Comparison of ENCODE assay signal across 16 mouse cellular contexts in genomic region chr12:28587949-28588348, GRCm38 (mm10). TPM values are rescaled to one million over a fixed set of nuclear protein-coding genes. Genes with fewer than 3 reads are reported as not detected.
DNase-seq lines count a peak whose midpoint lies in the region; ATAC-seq and TF ChIP-seq lines count a peak whose summit lies in the region.
"Had no signal": no experiment of that assay in that cellular context is flagged by ENCODE, and none has a peak within 500 bp of the region (broad histone marks: within the 10 kb centered on the region; RNA-seq: fewer than 3 reads in every experiment).

No protein-coding gene starts in this region.

- H3K4me1 ChIP-seq in cortical plate, adult 2 months (ENCODE audit: control insufficient read depth, insufficient read depth, low read length): peaks cover 1% of the 10 kb centered on the region; the same call in 1 of the 2 replicates
- H3K4me1 ChIP-seq in midbrain, postnatal 0 days (ENCODE audit: insufficient read depth, low read length): peaks cover 11% of the 10 kb centered on the region

- no peaks in the 10 kb centered on the region for H3K36me3 ChIP-seq in midbrain, postnatal 0 days (ENCODE audit: insufficient read depth, low read length)
- H3K36me3 ChIP-seq: heart, embryonic 13.5 days; limb, embryonic 13.5 days had no signal

- H3K27ac ChIP-seq in cortical plate, adult 2 months (ENCODE audit: insufficient read depth, low read length): peak overlapping the region; percentile 74
- peak overlapping the region; percentile 69 for H3K27ac ChIP-seq in midbrain, postnatal 0 days (ENCODE audit: low read depth, low read length)
- H3K27ac ChIP-seq: heart, embryonic 13.5 days; limb, embryonic 13.5 days had no signal

- no peak overlapping the region for H3K4me2 ChIP-seq in midbrain, postnatal 0 days (ENCODE audit: low read depth, low read length, poor library complexity, severe bottlenecking)
- H3K4me2 ChIP-seq: heart, embryonic 13.5 days; limb, embryonic 13.5 days had no signal

- H3K9me3 ChIP-seq in midbrain, postnatal 0 days (ENCODE audit: low read length): no peaks in the 10 kb centered on the region
- H3K9me3 ChIP-seq: heart, embryonic 13.5 days; limb, embryonic 13.5 days had no signal

- no peak overlapping the region for H3K4me3 ChIP-seq in cortical plate, adult 2 months (ENCODE audit: insufficient read depth, low read length)
- H3K4me3 ChIP-seq in midbrain, postnatal 0 days (ENCODE audit: low read depth, low read length): no peak overlapping the region
- H3K4me3 ChIP-seq: heart, embryonic 13.5 days; limb, embryonic 13.5 days had no signal

- peak; percentile 62 to 79 for DNase-seq in frontal cortex, postnatal 14 days (ENCODE audit: low spot score in 2 of 2)
- DNase-seq in layer of hippocampus, adult 9-11 months: peak; percentile 90
- peak; percentile 66 for DNase-seq in midbrain, postnatal 0 days (ENCODE audit: low spot score)
- no peak for DNase-seq in MN1 (ENCODE audit: low spot score)
- DNase-seq in ovary, adult 18-20 months (ENCODE audit: low spot score): no peak
- DNase-seq in cerebellum, adult 8-10 months: no peak
- DNase-seq: embryo, embryonic 11 days had no signal

- ATAC-seq in midbrain, postnatal 0 days (ENCODE audit: low FRiP score): no peak
- ATAC-seq in monocyte, adult 5-6 weeks (replicated peaks; ENCODE audit: insufficient number of reproducible peaks, low FRiP score, low TSS enrichment, poor library complexity, severe bottlenecking): no peak
- ATAC-seq: intestine, embryonic 16.5 days; lung, postnatal 0 days had no signal

- no peaks in the 10 kb centered on the region for H3K27me3 ChIP-seq in midbrain, postnatal 0 days (ENCODE audit: insufficient read depth, low read length)

- no peak overlapping the region for H3K9ac ChIP-seq in midbrain, postnatal 0 days (replicated peaks; ENCODE audit: low read length, poor library complexity, severe bottlenecking)
- H3K9ac ChIP-seq: heart, embryonic 13.5 days; limb, embryonic 13.5 days had no signal

- peak; percentile 65 for TF ChIP-seq POLR2A in cortical plate, adult 2 months (IDR thresholded peaks at IDR 0.05; ENCODE audit: extremely low read depth, insufficient read depth, low read length)

- no peak for TF ChIP-seq CTCF in cortical plate, adult 2 months (IDR thresholded peaks at IDR 0.05; ENCODE audit: extremely low read depth, insufficient read depth, low read length)
- no peak for TF ChIP-seq CTCF in midbrain, postnatal 0 days (IDR thresholded peaks at IDR 0.05)

- WGBS in midbrain, postnatal 0 days: 30% methylated on average over 6 of the region's 6 CpGs

RNA-seq across cellular contexts. Expression of gene Allc, which starts 5.6 kb away (rescaled TPM):
- polyA plus RNA-seq in cortical plate, adult 2 months (2012; rRNA removed): 0.46 and 0.66 TPM in 2 replicates
- 0.16 TPM in 1 of 2 replicates, not detected in the other for total RNA-seq in midbrain, postnatal 0 days (2014; rRNA removed)
- 0.32 and 0.58 TPM in 2 replicates for polyA plus RNA-seq in midbrain, postnatal 0 days (2015; fragmentation: Nextera tagmentation; extraction: Ambion mirVana)
- 1.6 TPM in 1 of 3 replicates, not detected in the others for total RNA-seq in monocyte, adult 5-6 weeks (2017)
- total RNA-seq: CH12.LX had no signal
- polyA plus RNA-seq: heart, embryonic 13.5 days; intestine, embryonic 16.5 days; limb, embryonic 13.5 days; lung, postnatal 0 days; spleen, adult 2 months; thymus, postnatal 0 days had no signal

RNA-seq across cellular contexts. Expression of gene Colec11, which starts 35.2 kb away (rescaled TPM):
- 0.98 and 1.1 TPM in 2 replicates for polyA plus RNA-seq in cortical plate, adult 2 months (2012; rRNA removed)
- total RNA-seq in midbrain, postnatal 0 days (2014; rRNA removed): 0.57 and 1.4 TPM in 2 replicates
- 0.85 and 1.1 TPM in 2 replicates for polyA plus RNA-seq in midbrain, postnatal 0 days (2015; fragmentation: Nextera tagmentation; extraction: Ambion mirVana)
- not detected in 3 replicates for total RNA-seq in monocyte, adult 5-6 weeks (2017)
- total RNA-seq: CH12.LX had no signal

RNA-seq across cellular contexts. Expression of gene Dcdc2c, which starts 35.8 kb away (rescaled TPM):
- 0.68 and 0.77 TPM in 2 replicates for polyA plus RNA-seq in cortical plate, adult 2 months (2012; rRNA removed)
- not detected in 2 replicates for total RNA-seq in midbrain, postnatal 0 days (2014; rRNA removed)
- polyA plus RNA-seq in midbrain, postnatal 0 days (2015; fragmentation: Nextera tagmentation; extraction: Ambion mirVana): 0.43 and 0.56 TPM in 2 replicates
- 0.39 TPM in 1 of 3 replicates, not detected in the others for total RNA-seq in monocyte, adult 5-6 weeks (2017)
- total RNA-seq: CH12.LX had no signal
- polyA plus RNA-seq: heart, embryonic 13.5 days; intestine, embryonic 16.5 days; lung, postnatal 0 days; spleen, adult 2 months had no signal

RNA-seq across cellular contexts. Expression of gene Rps7, which starts 47.8 kb away (rescaled TPM):
- polyA plus RNA-seq in cortical plate, adult 2 months (2012; rRNA removed): 368 and 372 TPM in 2 replicates
- total RNA-seq in midbrain, postnatal 0 days (2014; rRNA removed): 844 and 942 TPM in 2 replicates
- polyA plus RNA-seq in midbrain, postnatal 0 days (2015; fragmentation: Nextera tagmentation; extraction: Ambion mirVana): 481 and 538 TPM in 2 replicates
- total RNA-seq in monocyte, adult 5-6 weeks (2017): 1,908 to 2,689 TPM (median 2,348 TPM) in 3 replicates

Comparison
In these comparisons a context has a peak if more than half of its experiments do, and no peak if none do; other contexts are left out.
1. DNase-seq: peak in frontal cortex, postnatal 14 days (2 of 2), layer of hippocampus, adult 9-11 months (single experiment) and midbrain, postnatal 0 days (single experiment); none in MN1 (single experiment), ovary, adult 18-20 months (single experiment) and cerebellum, adult 8-10 months (single experiment).